Mouse (Mus musculus) ES-E14 (cell line): ENCODE measurements at regions not wholly inside any gene's neighbourhood (a gene's known extent, or its start where the extent isn't known, plus 50 kb on each side); places are given as distances from the start of the nearest gene placed in this dataset.

Experiments
- CHD2 ChIP-seq: IDR thresholded peaks from 2 replicates; pipeline ENCODE4 v1.6.1; 2014; ENCODE audit warnings: mild to moderate bottlenecking, low read depth, low read length, inconsistent platforms
- MAFK ChIP-seq: IDR thresholded peaks from 2 replicates; pipeline ENCODE4 v1.6.1; 2014; ENCODE audit warnings: mild to moderate bottlenecking, low read depth, low read length, inconsistent platforms; ENCODE audit not compliant: insufficient read depth

- no peak for TF ChIP-seq MAFK
- no peak for TF ChIP-seq CHD2
Observed at GRCm38 (mm10) chr11:8067330-8067729, 597.0 kb downstream of the Tns3 start.
